Mouse (Mus musculus): ENCODE data around the gene Tubd1. TPM values are rescaled to one million over a fixed set of nuclear protein-coding genes. Genes with fewer than 3 reads are reported as not detected.

The Tubd1 gene
- total RNA-seq, 2 experiments from 2014 or later = 9.4 to 15.0 TPM

- ATAC-seq (replicated peaks; ENCODE audit: poor library complexity) = no peak
These were observed 38.6 kb downstream of the Tubd1 start for GRCm38 (mm10) chr11:86583313-86583825.

DNA sequence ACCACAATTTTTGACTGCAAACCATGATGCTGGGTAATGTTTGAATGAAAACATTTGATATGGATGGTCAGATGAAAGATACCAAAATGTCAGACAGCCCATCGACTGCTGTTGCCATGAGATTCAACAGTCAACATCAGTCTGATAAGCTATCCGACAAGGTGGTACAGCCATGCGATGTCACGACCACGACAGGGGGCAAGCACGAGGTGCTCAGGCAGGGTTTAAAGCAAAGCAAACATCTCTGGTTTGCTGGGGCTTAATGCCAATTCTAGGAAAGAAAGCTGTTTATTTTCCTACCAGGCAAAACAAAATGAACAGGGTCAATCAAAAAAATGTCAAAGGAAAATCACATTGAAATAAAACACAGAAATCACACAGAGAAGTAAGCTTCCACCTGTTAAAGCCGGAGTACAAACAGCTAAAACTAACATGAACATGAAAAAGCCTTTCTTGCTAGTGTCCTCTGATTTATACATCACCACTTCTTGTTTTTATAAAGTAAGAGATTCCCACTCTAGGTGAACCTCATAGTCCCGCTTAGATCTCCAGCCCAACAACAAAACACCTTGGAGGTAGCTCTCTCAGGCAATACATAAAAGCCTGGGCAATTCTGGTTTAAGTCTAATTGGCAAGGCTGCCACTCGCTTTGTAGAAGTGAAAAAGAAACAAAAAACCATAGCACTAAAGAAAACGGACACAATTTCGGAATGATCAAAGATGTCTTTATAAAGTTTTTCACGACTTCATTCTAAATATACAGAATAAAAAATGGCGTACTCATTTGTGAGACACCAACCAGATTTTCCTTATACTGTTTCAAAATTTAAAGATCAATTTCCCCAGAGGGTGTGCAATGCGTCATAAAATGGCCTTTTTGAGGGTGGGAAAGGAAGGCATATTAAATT lies 39.5 kb downstream of the Tubd1 start:
- ATAC-seq (replicated peaks; ENCODE audit: poor library complexity) = no peak

DNA sequence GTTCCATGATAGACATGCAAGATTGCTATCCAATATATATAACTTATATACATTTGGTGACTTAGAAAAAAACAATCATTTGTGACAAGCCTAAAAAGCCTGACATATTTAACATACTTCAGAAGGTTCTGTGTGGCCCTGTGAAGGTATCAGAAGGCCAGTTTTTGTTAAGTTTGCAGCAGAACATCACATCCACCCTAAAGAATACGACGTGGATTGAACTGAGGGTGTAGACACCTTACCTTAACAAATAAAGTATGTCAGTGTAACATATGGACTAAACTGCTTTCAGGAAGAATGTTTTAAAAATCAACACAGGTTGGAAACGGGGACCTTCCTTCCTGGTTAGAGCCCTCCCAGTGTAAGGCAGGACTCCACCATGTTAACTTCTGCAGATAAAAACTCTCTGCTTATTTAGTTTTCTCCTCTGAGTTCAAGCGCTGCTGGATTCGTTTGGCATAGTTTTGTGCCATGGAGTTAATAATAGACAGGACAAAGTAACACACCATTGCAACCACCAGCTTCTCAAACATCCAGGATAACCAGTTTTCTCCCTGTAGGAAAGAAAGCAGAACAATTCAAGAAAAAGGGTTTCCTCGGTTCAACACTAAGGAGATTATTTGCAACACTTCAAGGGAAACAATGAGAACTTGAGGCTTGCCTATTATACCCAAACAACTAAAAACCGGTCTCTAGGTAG lies 40.3 kb downstream of the Tubd1 start:
- no peak for ATAC-seq (replicated peaks; ENCODE audit: poor library complexity)

- ATAC-seq (replicated peaks; ENCODE audit: poor library complexity) = no peak
These were observed 40.8 kb downstream of the Tubd1 start for GRCm38 (mm10) chr11:86585598-86585984.

DNA sequence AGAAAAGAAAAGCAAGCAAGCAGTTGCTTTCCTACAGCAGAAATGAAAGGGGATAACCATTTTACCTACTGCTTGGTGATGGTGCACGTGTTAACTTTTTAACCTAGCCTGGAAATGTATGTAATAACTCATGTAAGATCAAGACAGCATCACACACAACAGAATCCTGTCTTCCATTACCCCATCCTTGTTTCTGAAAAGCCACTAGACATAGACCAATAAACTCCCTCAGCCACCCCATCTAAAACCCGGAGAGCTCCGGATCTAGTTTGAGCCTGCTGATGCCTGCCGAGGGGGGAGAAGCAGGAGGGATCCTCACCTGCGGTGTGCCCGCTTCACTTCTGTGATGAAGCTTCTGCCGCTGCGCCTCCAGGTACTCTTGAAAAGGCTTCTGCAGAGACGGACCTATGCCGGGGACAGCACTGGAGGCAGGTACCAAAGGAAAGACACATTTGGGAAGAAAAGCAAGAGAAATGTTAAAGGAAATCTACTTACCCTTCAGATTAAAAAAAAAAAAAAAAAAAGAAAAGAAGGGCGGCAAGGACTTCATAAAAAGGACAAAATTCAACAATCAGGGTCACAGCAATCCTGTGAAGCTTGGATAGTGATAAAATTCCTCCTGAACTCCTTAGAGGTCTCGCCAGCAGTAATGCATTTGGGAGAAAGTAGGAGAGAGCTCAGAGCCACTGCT lies 41.5 kb downstream of the Tubd1 start:
- ATAC-seq (replicated peaks; ENCODE audit: poor library complexity) = peak; percentile 10

GRCm38 (mm10) chr11:86586868-86587792 lies 42.3 kb downstream of the Tubd1 start:
- ATAC-seq (replicated peaks; ENCODE audit: poor library complexity) = peak; percentile 74

GRCm38 (mm10) chr11:86587830-86588229 lies 43.0 kb downstream of the Tubd1 start:
- ATAC-seq (replicated peaks; ENCODE audit: poor library complexity) = no peak

- ATAC-seq (replicated peaks; ENCODE audit: poor library complexity) = no peak
These were observed 44.0 kb downstream of the Tubd1 start for GRCm38 (mm10) chr11:86588583-86589298.

DNA sequence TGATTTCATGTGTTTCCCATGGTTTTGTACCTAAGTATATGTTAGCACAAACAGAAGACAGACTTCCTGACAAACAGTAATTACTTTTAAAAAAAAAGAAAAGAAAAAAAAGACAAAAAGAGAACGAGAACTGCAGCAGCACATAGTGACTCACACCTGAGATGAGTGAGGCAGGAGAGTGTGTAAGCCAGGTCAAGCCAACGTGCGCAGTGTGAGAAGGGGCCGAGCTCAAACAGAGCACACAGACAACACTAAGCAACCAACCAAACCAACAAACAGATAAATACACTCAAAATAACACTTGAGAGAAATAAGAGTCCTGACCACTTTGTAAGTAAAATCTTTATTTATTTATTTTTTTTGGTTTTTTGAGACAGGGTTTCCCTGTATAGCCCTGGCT lies 45.3 kb downstream of the Tubd1 start:
- ATAC-seq (replicated peaks; ENCODE audit: poor library complexity) = no peak

GRCm38 (mm10) chr11:86590579-86590978 lies 45.8 kb downstream of the Tubd1 start:
- ATAC-seq (replicated peaks; ENCODE audit: poor library complexity) = no peak

- ATAC-seq (replicated peaks; ENCODE audit: poor library complexity) = no peak
These were observed 46.6 kb downstream of the Tubd1 start for GRCm38 (mm10) chr11:86591301-86591845.

DNA sequence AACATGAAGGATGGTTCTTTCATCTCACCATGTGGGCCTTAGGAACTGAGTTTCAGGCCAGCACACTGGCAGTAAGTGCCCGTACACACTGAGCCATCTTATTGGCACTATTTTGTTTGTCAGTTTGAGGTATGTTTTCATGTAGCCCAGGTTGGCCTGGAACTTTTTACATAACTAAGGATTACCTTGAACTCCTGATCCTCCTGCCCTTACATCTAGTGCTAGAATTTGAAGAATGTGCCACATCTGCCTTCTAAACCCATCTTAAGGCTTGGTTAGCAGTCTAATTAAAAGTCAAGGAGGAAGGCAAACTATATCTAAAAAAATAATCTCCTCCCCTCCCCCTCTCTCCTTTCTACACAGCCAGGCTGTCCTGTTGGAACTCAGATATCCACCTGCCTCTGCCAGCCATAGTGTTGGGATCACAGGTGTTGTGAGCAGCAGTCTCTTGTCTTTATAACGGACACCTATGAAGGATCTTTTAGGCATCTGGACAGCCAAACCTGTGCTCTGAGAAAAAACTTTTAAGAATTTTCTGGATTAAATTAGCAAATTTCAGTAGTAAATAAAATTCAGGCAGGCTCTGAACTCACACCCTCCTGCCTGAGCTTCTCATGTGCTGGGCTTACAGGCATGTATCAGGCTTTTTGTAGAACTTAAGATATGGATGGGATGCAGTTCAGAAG lies 47.3 kb downstream of the Tubd1 start:
- no peak for ATAC-seq (replicated peaks; ENCODE audit: poor library complexity)

GRCm38 (mm10) chr11:86592993-86593392 lies 48.2 kb downstream of the Tubd1 start:
- peak; percentile 96 for ATAC-seq (replicated peaks; ENCODE audit: poor library complexity)

GRCm38 (mm10) chr11:86593443-86593842 lies 48.7 kb downstream of the Tubd1 start:
- ATAC-seq (replicated peaks; ENCODE audit: poor library complexity) = no peak

- ATAC-seq (replicated peaks; ENCODE audit: poor library complexity) = no peak
These were observed 49.5 kb downstream of the Tubd1 start for GRCm38 (mm10) chr11:86594188-86594876.

- no peak for ATAC-seq (replicated peaks; ENCODE audit: poor library complexity)
These were observed 50.6 kb downstream of the Tubd1 start for GRCm38 (mm10) chr11:86595366-86595765.

DNA sequence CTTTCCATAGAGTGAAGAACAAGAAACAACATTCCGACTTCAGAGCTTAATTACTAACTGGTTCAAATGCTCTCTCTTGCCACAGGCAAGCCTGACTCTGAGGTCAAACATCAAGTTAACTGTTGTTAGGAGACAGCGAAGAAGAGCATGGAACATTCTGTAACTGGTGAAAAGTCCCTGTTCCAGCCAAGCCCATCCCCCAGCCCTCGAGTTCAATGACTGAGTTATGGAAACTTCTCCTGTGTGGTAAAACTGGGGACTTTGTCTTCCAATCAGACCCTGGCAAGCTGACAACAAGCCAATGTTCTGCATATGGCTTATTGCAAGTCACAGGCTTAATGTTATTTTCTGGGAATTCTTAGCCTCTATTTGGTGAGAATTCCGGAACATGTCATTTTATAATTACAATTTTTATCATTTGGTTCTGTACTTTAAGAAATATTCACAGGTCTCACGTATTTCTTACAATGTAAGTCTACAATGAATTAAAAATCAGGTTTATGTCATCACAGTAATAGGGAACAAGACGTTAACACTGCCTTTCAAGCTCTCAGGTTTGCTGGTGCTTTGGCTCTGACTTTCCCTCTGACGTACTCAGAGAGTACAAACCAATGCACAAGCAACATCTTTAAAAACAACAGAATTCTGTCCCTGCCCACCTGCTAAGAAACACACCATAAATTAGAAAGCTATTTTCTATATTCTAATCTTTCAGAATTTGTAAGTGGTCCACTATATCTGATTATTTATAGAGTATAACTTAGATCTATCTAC lies 51.6 kb downstream of the Tubd1 start:
- no peak for ATAC-seq (replicated peaks; ENCODE audit: poor library complexity)

All from megakaryocyte progenitor cell, adult 5-6 weeks (primary cell).